Mouse (Mus musculus) stomach, embryonic 16.5 days (tissue): ENCODE measurements around the gene AA986860. TPM values are rescaled to one million over a fixed set of nuclear protein-coding genes. Genes with fewer than 3 reads are reported as not detected.

Experiments
- ATAC-seq: fragments of 200-750 bp; cut with Nextera tagmentation; 2 replicates; pipeline ENCODE4 v1.8.0; 2017; ENCODE audit warnings: moderate number of reproducible peaks, moderate TSS enrichment; ENCODE audit not compliant: insufficient read depth, low FRiP score
- H3K27ac ChIP-seq: fragments of 300-500 bp; sonication (generic); 2 replicates; pipeline ENCODE4 v1.5.1; 2014; ENCODE audit warnings: low read length
- H3K27me3 ChIP-seq: fragments of 300-500 bp; sonication (generic); 2 replicates; pipeline ENCODE4 v1.6.1; 2014; ENCODE audit warnings: low read length, control low read depth, mixed read lengths; ENCODE audit not compliant: control insufficient read depth, insufficient read depth
- H3K36me3 ChIP-seq: fragments of 300-500 bp; sonication (generic); 2 replicates; pipeline ENCODE4 v1.6.1; 2014; ENCODE audit warnings: low read length; ENCODE audit not compliant: control insufficient read depth, insufficient read depth
- H3K4me1 ChIP-seq: fragments of 300-500 bp; sonication (generic); 2 replicates; pipeline ENCODE4 v1.6.1; 2014; ENCODE audit warnings: low read length, control low read depth, mixed read lengths; ENCODE audit not compliant: control insufficient read depth, insufficient read depth
- H3K4me2 ChIP-seq: fragments of 300-500 bp; sonication (generic); 2 replicates; pipeline ENCODE4 v1.6.1; 2014; ENCODE audit warnings: low read depth, low read length, mixed read lengths
- H3K4me3 ChIP-seq: fragments of 300-500 bp; sonication (generic); replicated peaks from 2 replicates; pipeline ENCODE4 v1.5.1; 2014; ENCODE audit warnings: mild to moderate bottlenecking, low read length
- H3K9ac ChIP-seq: fragments of 300-500 bp; sonication (generic); 2 replicates; pipeline ENCODE4 v1.6.1; 2014; ENCODE audit warnings: low read length
- H3K9me3 ChIP-seq: fragments of 300-500 bp; sonication (generic); replicated peaks from 2 replicates; pipeline ENCODE4 v1.6.1; 2016; ENCODE audit warnings: low read length, control low read depth; ENCODE audit not compliant: control insufficient read depth
- WGBS: fragments of 180-500 bp; shearing (Covaris S2); extraction: QIAGEN DNeasy Blood & Tissue Kit; methylation state at CpG from one replicate; pipeline ENCODE4 v1.1.7; 2014; 5-methylcytosine and 5-hydroxymethylcytosine counted together
- polyA plus RNA-seq: library from polyadenylated mRNA; unstranded; fragments of >200 nt; fragmentation: Nextera tagmentation; extraction: Ambion mirVana; gene quantifications from 2 replicates; pipeline ENCODE4 v1.2.1, GENCODE M21; 2015

Gene AA986860
- polyA plus RNA-seq, 1 experiment from 2014 or later: 44.2 TPM

DNA sequence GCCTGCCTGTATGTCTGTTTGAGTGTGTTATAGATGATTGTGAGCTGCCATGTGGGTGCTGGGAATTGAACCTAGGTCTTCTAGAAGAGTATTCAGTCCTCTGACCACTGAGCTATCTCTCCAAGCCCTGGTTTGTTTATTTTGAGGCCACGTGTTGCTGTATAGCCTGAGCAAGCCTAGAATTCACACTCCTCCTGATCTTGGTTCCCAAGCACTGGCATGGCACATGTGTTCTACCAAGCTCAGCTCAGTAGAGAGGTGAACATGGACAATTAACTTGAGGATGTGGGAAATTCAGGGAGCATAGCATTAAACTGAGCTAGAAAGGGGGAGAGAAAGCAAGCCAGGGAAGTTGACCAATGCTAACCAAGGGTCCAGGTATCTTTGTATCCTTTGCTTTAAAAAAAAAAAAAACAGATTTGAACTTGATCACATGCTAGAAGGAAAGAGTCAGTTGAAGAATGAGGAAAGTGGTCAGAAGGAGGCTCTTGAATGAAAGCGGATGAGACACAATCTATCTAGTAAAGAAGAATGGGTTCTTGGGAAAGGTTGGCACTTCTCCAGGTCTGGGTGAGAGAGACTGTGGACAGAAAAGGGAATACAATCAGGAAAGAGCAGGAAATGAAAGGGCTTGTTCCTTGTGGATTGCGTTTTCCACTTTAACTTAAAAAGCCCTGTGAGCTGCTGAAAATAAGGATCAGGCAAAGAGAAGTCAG is 30.4 kb downstream of the AA986860 start:
- WGBS: 76% methylated on average over 3 of the region's 3 CpGs
- Histone ChIP-seq H3K27me3 (no peaks in the 10 kb centered on the region), H3K4me3 (no peak overlapping the region), H3K27ac (no peak overlapping the region), H3K9me3 (no peaks in the 10 kb centered on the region), H3K4me2 (no peak overlapping the region), H3K4me1 (no peaks in the 10 kb centered on the region), H3K36me3 (no peaks in the 10 kb centered on the region), H3K9ac (no peak overlapping the region)
- no peak for ATAC-seq

DNA sequence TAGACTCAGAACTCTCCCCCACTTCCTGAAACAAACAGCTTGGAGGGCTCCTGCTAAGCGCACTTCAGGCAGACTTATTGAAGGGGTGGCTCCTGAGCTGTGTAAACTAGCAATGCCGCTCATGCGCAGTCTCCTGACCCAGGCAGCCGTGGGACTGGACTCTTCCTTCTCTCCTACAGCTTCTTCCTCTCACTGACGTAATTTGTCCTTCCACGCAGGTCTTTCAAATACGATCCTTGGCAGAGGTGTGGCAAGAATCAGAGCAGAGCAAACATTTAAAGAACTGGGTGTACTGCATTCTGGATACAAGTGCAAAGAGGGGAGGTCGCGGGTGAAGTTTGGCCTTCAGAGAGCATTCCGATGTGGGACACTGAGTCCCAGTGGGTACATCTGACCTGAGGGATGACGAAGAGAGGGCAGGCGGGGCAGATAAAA is 32.3 kb downstream of the AA986860 start:
- Histone ChIP-seq H3K4me3 (no peak overlapping the region), H3K4me2 (peak overlapping the region; percentile 26; the same call in 1 of the 2 replicates), H3K9ac (no peak overlapping the region), H3K9me3 (no peaks in the 10 kb centered on the region), H3K36me3 (no peaks in the 10 kb centered on the region), H3K27me3 (no peaks in the 10 kb centered on the region), H3K27ac (peak overlapping the region; percentile 84), H3K4me1 (no peaks in the 10 kb centered on the region)
- peak; percentile 93 for ATAC-seq
- 56% methylated on average over 12 of the region's 12 CpGs for WGBS

- no peak for ATAC-seq
- H3K27me3 ChIP-seq: no peaks in the 10 kb centered on the region
- no peak overlapping the region for H3K9ac ChIP-seq
- no peak overlapping the region for H3K4me3 ChIP-seq
- H3K4me2 ChIP-seq: no peak overlapping the region
- WGBS: 82% methylated on average over 5 of the region's 5 CpGs
- no peaks in the 10 kb centered on the region for H3K36me3 ChIP-seq
- no peaks in the 10 kb centered on the region for H3K9me3 ChIP-seq
- H3K4me1 ChIP-seq: no peaks in the 10 kb centered on the region
- H3K27ac ChIP-seq: no peak overlapping the region
Observed at GRCm38 (mm10) chr1:130767066-130767465, 35.3 kb downstream of the AA986860 start.

- no peak overlapping the region for H3K4me2 ChIP-seq
- no peaks in the 10 kb centered on the region for H3K27me3 ChIP-seq
- no peak for ATAC-seq
- WGBS: 85% methylated on average over 2 of the region's 2 CpGs
- H3K4me1 ChIP-seq: no peaks in the 10 kb centered on the region
- peak overlapping the region; percentile 56 for H3K27ac ChIP-seq
- no peaks in the 10 kb centered on the region for H3K9me3 ChIP-seq
- H3K36me3 ChIP-seq: no peaks in the 10 kb centered on the region
- H3K9ac ChIP-seq: no peak overlapping the region
- no peak overlapping the region for H3K4me3 ChIP-seq
Observed at GRCm38 (mm10) chr1:130769925-130770324, 38.1 kb downstream of the AA986860 start.

DNA sequence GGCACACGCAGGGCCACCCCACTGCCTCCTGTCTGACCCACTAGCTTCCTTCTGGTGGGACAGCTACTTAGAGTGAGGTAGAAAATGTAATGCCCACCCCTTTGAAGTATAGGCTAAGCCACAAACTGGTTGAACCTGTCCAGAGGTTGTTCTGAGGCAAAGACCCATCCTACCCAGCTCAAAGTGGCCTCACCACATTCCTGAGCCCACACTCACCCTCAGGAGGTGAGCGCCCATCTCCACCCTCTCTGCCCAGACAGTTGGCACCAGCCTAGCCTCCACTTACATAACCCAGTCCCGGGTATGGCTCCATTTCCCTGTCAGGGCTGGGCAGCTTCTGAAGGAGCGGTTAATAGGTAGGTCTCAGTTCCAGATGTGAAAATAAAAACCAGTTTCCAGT is 38.7 kb downstream of the AA986860 start:
- 70% methylated on average over 4 of the region's 4 CpGs for WGBS
- Histone ChIP-seq H3K27ac (peak overlapping the region; percentile 58), H3K4me2 (no peak overlapping the region), H3K36me3 (no peaks in the 10 kb centered on the region), H3K9me3 (no peaks in the 10 kb centered on the region), H3K4me3 (no peak overlapping the region), H3K4me1 (no peaks in the 10 kb centered on the region), H3K9ac (no peak overlapping the region), H3K27me3 (no peaks in the 10 kb centered on the region)
- peak; percentile 89 for ATAC-seq

GRCm38 (mm10) chr1:130770981-130771494 is 39.3 kb downstream of the AA986860 start:
- peak overlapping the region; percentile 58; the same call in 1 of the 2 replicates for H3K27ac ChIP-seq
- no peak for ATAC-seq
- WGBS: 57% methylated on average over 3 of the region's 3 CpGs

DNA sequence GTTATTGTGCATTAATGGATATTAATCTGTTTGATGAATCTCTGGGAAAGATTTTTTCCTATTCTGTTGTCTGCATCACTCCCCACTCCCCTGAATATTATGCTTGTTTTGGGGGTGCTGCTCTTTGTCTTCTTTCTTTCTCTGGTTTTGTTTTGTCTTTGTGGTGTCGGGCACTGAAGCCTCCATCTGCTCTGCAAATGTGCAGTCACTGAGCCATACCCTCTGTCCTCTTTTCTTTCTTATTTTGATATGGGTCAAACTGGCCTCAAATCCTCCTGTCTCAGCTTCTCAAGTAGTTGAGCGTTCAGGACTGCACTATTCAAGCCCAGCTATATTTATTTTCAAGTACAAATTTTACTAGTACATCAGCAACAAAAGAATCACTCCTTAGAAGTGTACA is 43.5 kb downstream of the AA986860 start:
- no peaks in the 10 kb centered on the region for H3K4me1 ChIP-seq
- 80% methylated on average over 2 of the region's 2 CpGs for WGBS
- no peak for ATAC-seq
- no peak overlapping the region for H3K4me3 ChIP-seq
- no peak overlapping the region for H3K9ac ChIP-seq
- H3K27ac ChIP-seq: no peak overlapping the region; the same call in 1 of the 2 replicates
- H3K4me2 ChIP-seq: no peak overlapping the region
- H3K27me3 ChIP-seq: no peaks in the 10 kb centered on the region
- no peaks in the 10 kb centered on the region for H3K36me3 ChIP-seq
- no peaks in the 10 kb centered on the region for H3K9me3 ChIP-seq

More at GRCm38 (mm10) chr1:130770981-130771494, 39.3 kb downstream of the AA986860 start:
- H3K27me3 ChIP-seq: no peaks in the 10 kb centered on the region
- H3K9ac ChIP-seq: no peak overlapping the region
- H3K36me3 ChIP-seq: no peaks in the 10 kb centered on the region
- no peaks in the 10 kb centered on the region for H3K4me1 ChIP-seq
- no peak overlapping the region for H3K4me3 ChIP-seq
- no peaks in the 10 kb centered on the region for H3K9me3 ChIP-seq
- no peak overlapping the region for H3K4me2 ChIP-seq

DNA sequence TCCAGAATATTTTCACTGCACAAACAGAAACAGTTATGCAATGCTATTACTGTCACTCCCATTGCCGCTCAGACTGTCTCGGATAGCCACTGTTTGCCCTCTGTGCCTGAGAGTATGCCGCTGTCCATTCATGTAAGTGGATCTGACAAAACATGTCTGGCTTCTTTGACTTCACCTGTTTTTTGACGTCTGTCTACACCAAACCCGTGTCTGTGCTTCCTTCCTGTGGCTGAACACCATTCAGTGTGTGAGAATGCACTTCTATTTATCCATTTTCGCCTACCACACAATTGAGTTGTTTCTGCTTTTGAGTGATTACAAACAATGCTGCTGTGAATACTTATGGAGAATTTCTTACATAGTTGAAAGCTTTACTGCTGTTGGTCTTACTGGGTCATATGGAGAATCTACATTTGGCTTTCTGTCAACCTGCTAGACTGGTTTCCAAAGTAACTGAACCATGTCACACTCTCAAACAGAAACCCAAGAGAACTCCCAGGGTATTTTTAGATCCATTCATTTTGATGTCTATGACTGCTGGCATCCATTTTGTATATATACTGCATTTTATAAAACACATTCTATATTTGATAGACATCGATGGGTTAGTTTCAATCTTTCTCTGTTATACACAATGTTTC is 44.0 kb downstream of the AA986860 start:
- H3K4me3 ChIP-seq: no peak overlapping the region
- no peaks in the 10 kb centered on the region for H3K4me1 ChIP-seq
- WGBS: 67% methylated on average over 7 of the region's 7 CpGs
- H3K9me3 ChIP-seq: no peaks in the 10 kb centered on the region
- ATAC-seq: no peak
- H3K36me3 ChIP-seq: no peaks in the 10 kb centered on the region
- H3K27ac ChIP-seq: peak overlapping the region; percentile 14; the same call in 1 of the 2 replicates
- no peak overlapping the region for H3K4me2 ChIP-seq
- no peaks in the 10 kb centered on the region for H3K27me3 ChIP-seq
- H3K9ac ChIP-seq: no peak overlapping the region

- Histone ChIP-seq H3K9me3 (no peaks in the 10 kb centered on the region), H3K27ac (no peak overlapping the region), H3K36me3 (no peaks in the 10 kb centered on the region), H3K4me2 (no peak overlapping the region), H3K9ac (no peak overlapping the region), H3K4me1 (no peaks in the 10 kb centered on the region), H3K4me3 (no peak overlapping the region), H3K27me3 (no peaks in the 10 kb centered on the region)
- ATAC-seq: no peak
- WGBS: 56% methylated on average over 1 of the region's 1 CpGs
Observed at GRCm38 (mm10) chr1:130776645-130777044, 44.9 kb downstream of the AA986860 start.
